In the genomic region with DNA sequence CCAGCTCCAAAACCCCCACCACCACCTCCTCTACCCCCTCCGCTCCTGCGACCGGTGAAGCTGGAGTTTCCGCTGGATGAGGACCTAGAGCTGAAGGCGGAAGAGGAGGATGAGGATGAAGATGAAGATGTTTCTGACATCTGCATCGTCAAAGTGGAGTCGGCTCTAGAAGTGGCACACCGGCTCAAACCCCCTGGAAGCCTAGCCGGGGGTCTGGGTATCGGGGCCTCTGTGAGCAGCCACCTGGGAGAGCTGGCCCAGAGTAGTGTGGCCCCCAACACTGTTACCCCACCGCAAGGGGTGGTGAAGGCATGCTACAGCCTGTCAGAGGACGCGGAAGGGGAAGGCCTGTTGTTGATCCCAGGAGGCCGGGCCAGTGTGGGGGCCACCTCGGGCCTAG, we compare ENCODE assay signal across 12 mouse cellular contexts. TPM values are rescaled to one million over a fixed set of nuclear protein-coding genes. Genes with fewer than 3 reads are reported as not detected.
DNase-seq lines count a peak whose midpoint lies in the region; ATAC-seq lines count a peak whose summit lies in the region.
"Had no signal": no experiment of that assay in that cellular context is flagged by ENCODE, and none has a peak within 500 bp of the region (broad histone marks: within the 10 kb centered on the region; RNA-seq: fewer than 3 reads in every experiment).

No protein-coding gene starts in this region.

- peaks cover 17% of the 10 kb centered on the region for H3K4me1 ChIP-seq in neural tube, embryonic 11.5 days (ENCODE audit: control insufficient read depth, insufficient read depth, low read length)
- H3K4me1 ChIP-seq in limb, embryonic 11.5 days (ENCODE audit: control insufficient read depth, insufficient read depth, low read length) = peaks cover 19% of the 10 kb centered on the region; the same call in 1 of the 2 replicates
- peaks cover 44% of the 10 kb centered on the region for H3K4me1 ChIP-seq in neural tube, embryonic 15.5 days

- H3K27me3 ChIP-seq in neural tube, embryonic 11.5 days (ENCODE audit: control insufficient read depth, insufficient read depth, low read length) = no peaks in the 10 kb centered on the region
- no peaks in the 10 kb centered on the region for H3K27me3 ChIP-seq in limb, embryonic 11.5 days (ENCODE audit: control insufficient read depth, insufficient read depth, low read length)
- no peaks in the 10 kb centered on the region for H3K27me3 ChIP-seq in neural tube, embryonic 15.5 days (replicated peaks)

- no peaks in the 10 kb centered on the region for H3K36me3 ChIP-seq in neural tube, embryonic 11.5 days (ENCODE audit: control insufficient read depth, insufficient read depth, low read length)
- peaks cover 8% of the 10 kb centered on the region for H3K36me3 ChIP-seq in limb, embryonic 11.5 days (ENCODE audit: control insufficient read depth, insufficient read depth, low read length)
- no peaks in the 10 kb centered on the region for H3K36me3 ChIP-seq in neural tube, embryonic 15.5 days

- no peak for ATAC-seq in neural tube, embryonic 11.5 days (ENCODE audit: insufficient read depth, low FRiP score, low TSS enrichment)
- ATAC-seq in limb, embryonic 11.5 days (ENCODE audit: insufficient number of reproducible peaks, low FRiP score, low TSS enrichment, low read depth) = no peak
- ATAC-seq in neural tube, embryonic 15.5 days (ENCODE audit: low FRiP score) = no peak

- H3K9ac ChIP-seq in neural tube, embryonic 11.5 days (ENCODE audit: low read length) = peak overlapping the region; percentile 84
- H3K9ac ChIP-seq in limb, embryonic 11.5 days (ENCODE audit: low read length) = peak overlapping the region; percentile 93
- H3K9ac ChIP-seq in neural tube, embryonic 15.5 days (replicated peaks) = peak overlapping the region; percentile 93

- peak overlapping the region; percentile 72 for H3K4me2 ChIP-seq in neural tube, embryonic 11.5 days (ENCODE audit: low read depth)
- peak overlapping the region; percentile 89 for H3K4me2 ChIP-seq in limb, embryonic 11.5 days (ENCODE audit: low read depth, severe bottlenecking)
- H3K4me2 ChIP-seq in neural tube, embryonic 15.5 days = peak overlapping the region; percentile 98

- no peak overlapping the region for H3K27ac ChIP-seq in neural tube, embryonic 11.5 days (ENCODE audit: low read depth, low read length)
- H3K27ac ChIP-seq in limb, embryonic 11.5 days (replicated peaks; ENCODE audit: low read depth, low read length) = no peak overlapping the region
- H3K27ac ChIP-seq in neural tube, embryonic 15.5 days (replicated peaks) = peak overlapping the region; percentile 95

- 94% methylated on average over 15 of the region's 15 CpGs for WGBS in neural tube, embryonic 11.5 days
- 97% methylated on average over 15 of the region's 15 CpGs for WGBS in limb, embryonic 11.5 days
- WGBS in neural tube, embryonic 15.5 days = 90% methylated on average over 15 of the region's 15 CpGs

- no peaks in the 10 kb centered on the region for H3K9me3 ChIP-seq in neural tube, embryonic 11.5 days (ENCODE audit: control insufficient read depth, low read length)
- H3K9me3 ChIP-seq in limb, embryonic 11.5 days (ENCODE audit: control insufficient read depth, low read length) = no peaks in the 10 kb centered on the region
- no peaks in the 10 kb centered on the region for H3K9me3 ChIP-seq in neural tube, embryonic 15.5 days (replicated peaks)

- DNase-seq in heart, adult 11 months = peak; percentile 95
- no peak for DNase-seq in heart, postnatal 4 days
- DNase-seq in neural tube, embryonic 11.5 days (ENCODE audit: low spot score) = no peak
- no peak for DNase-seq in neural tube, embryonic 10.5 days (ENCODE audit: extremely low spot score, low spot score)
- no peak for DNase-seq in limb, embryonic 11.5 days (ENCODE audit: low spot score)
- no peak for DNase-seq in testis, postnatal 10 days (ENCODE audit: low spot score)
- DNase-seq in embryo, embryonic 10 days (ENCODE audit: low spot score) = no peak

- peak overlapping the region; percentile 83 for H3K4me3 ChIP-seq in neural tube, embryonic 11.5 days (ENCODE audit: low read depth, low read length)
- H3K4me3 ChIP-seq in limb, embryonic 11.5 days (ENCODE audit: low read depth, low read length) = peak overlapping the region; percentile 83
- H3K4me3 ChIP-seq in neural tube, embryonic 15.5 days (replicated peaks) = peak overlapping the region; percentile 71

RNA-seq across cellular contexts. Expression of gene C2, which starts 2.3 kb away (rescaled TPM):
- total RNA-seq in heart, postnatal 4 days (2021) = 1 to 10 TPM; 3.0 to 3.7 TPM
- polyA plus RNA-seq in neural tube, embryonic 11.5 days (2014; fragmentation: Nextera tagmentation; extraction: Ambion mirVana) = 0.57 and 0.86 TPM in 2 replicates
- 0.44 and 0.58 TPM in 2 replicates for polyA plus RNA-seq in limb, embryonic 11.5 days (2014; fragmentation: Nextera tagmentation; extraction: Ambion mirVana)
- 1.7 and 4.0 TPM in 2 replicates for polyA plus RNA-seq in neural tube, embryonic 15.5 days (2015; fragmentation: Nextera tagmentation; extraction: Ambion mirVana)
- total RNA-seq: neutrophil, adult 5-6 weeks had no signal

RNA-seq across cellular contexts. Expression of gene Ehmt2, which starts 2.5 kb away (rescaled TPM):
- total RNA-seq in heart, postnatal 4 days (2021) = 10 to 100 TPM; 55.7 to 56.8 TPM
- 62.7 and 70.3 TPM in 2 replicates for polyA plus RNA-seq in neural tube, embryonic 11.5 days (2014; fragmentation: Nextera tagmentation; extraction: Ambion mirVana)
- 77.8 and 78.9 TPM in 2 replicates for polyA plus RNA-seq in limb, embryonic 11.5 days (2014; fragmentation: Nextera tagmentation; extraction: Ambion mirVana)
- 80.4 and 81.2 TPM in 2 replicates for polyA plus RNA-seq in neural tube, embryonic 15.5 days (2015; fragmentation: Nextera tagmentation; extraction: Ambion mirVana)

RNA-seq across cellular contexts. Expression of gene Gm20547, which starts 13.9 kb away (rescaled TPM):
- total RNA-seq in heart, postnatal 4 days (2021) = not detected
- not detected in 2 replicates for polyA plus RNA-seq in neural tube, embryonic 11.5 days (2014; fragmentation: Nextera tagmentation; extraction: Ambion mirVana)
- not detected in 2 replicates for polyA plus RNA-seq in limb, embryonic 11.5 days (2014; fragmentation: Nextera tagmentation; extraction: Ambion mirVana)
- polyA plus RNA-seq in neural tube, embryonic 15.5 days (2015; fragmentation: Nextera tagmentation; extraction: Ambion mirVana) = not detected in 2 replicates
- total RNA-seq: adrenal gland, postnatal 25 days; left cerebral cortex, adult 18-20 months; neutrophil, adult 5-6 weeks had no signal
- polyA plus RNA-seq: C2C12 had no signal

RNA-seq across cellular contexts. Expression of gene Zbtb12, which starts 16.4 kb away (rescaled TPM):
- 1 to 10 TPM; 7.9 TPM for total RNA-seq in heart, postnatal 4 days (2021)
- 1.7 and 2.1 TPM in 2 replicates for polyA plus RNA-seq in neural tube, embryonic 11.5 days (2014; fragmentation: Nextera tagmentation; extraction: Ambion mirVana)
- 1.9 and 2.3 TPM in 2 replicates for polyA plus RNA-seq in limb, embryonic 11.5 days (2014; fragmentation: Nextera tagmentation; extraction: Ambion mirVana)
- polyA plus RNA-seq in neural tube, embryonic 15.5 days (2015; fragmentation: Nextera tagmentation; extraction: Ambion mirVana) = 9.6 and 10.6 TPM in 2 replicates

RNA-seq across cellular contexts. Expression of gene Slc44a4, which starts 18.5 kb away (rescaled TPM):
- not detected for total RNA-seq in heart, postnatal 4 days (2021)
- not detected in 2 replicates for polyA plus RNA-seq in neural tube, embryonic 11.5 days (2014; fragmentation: Nextera tagmentation; extraction: Ambion mirVana)
- 0.21 TPM in 1 of 2 replicates, not detected in the other for polyA plus RNA-seq in limb, embryonic 11.5 days (2014; fragmentation: Nextera tagmentation; extraction: Ambion mirVana)
- 4.1 TPM in 1 of 2 replicates, not detected in the other for polyA plus RNA-seq in neural tube, embryonic 15.5 days (2015; fragmentation: Nextera tagmentation; extraction: Ambion mirVana)
